Mouse (Mus musculus): ENCODE data around the gene Vps72.

DNA sequence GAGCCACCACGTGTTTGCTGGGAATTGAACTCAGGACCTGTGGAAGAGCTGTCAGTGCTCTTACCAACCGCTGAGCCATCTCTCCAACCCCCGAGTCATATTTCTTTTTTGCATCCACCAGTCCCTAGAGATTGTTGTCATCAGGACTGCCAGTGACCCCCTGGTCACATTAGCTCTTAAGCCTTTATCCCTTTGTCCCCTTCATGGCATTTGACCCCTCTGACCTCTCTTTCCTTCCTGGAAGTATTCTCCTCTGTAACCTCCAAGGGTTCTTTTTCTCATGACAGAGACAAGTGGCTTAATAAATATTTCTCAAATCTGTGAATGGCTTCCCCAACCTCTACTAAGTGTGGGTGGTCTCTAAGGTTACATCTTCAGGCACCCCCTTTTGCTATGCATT, 37.1 kb downstream of the Vps72 start:
- TF ChIP-seq USF1 (IDR thresholded peaks at IDR 0.05; ENCODE audit: low read depth): no peak
- TF ChIP-seq CTCF (IDR thresholded peaks at IDR 0.05; ENCODE audit: control insufficient read depth, insufficient read depth, insufficient read length): no peak

Measured in C2C12 (cell line).